Mouse (Mus musculus) gastrocnemius, postnatal 4 days (tissue): Measurements from ENCODE around the gene Akr1a1. TPM values are rescaled to one million over a fixed set of nuclear protein-coding genes. Genes with fewer than 3 reads are reported as not detected.

Experiments used
- DNase-seq, 2 experiments: peaks; one replicate each; pipeline ENCODE4 v3.0.0; 2021 to 2022; ENCODE audit warnings: low spot score in 2 of 2, mixed read lengths in 2 of 2
- total RNA-seq, 2 experiments: library from RNA; stranded (reverse); gene quantifications; 2 replicates each; pipeline ENCODE4 v1.2.3; 2021

Gene Akr1a1
- total RNA-seq, 2 experiments from 2014 or later: 452 to 457 TPM

DNA sequence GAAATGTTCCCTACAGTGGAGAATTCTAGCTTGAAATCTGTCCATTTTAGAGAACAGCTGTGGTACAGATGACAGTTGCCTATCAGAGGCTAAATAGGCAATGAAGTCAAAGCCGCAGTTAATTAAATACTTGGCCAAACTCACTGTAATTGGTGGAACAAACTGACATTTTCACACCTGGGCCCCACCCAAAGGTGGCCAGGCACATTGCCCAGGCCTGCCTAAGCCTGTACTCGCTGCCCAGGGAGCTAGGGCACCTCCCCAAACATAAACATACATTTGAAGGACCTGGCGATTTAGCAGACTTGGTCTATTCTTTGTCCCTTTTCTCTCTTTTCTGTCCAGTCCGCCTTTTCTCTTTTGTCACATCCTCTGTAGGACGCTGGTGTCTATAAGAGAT is 55.1 kb downstream of the Akr1a1 start, which contains the start of gene Ccdc17:
Gene Ccdc17 (plus strand): TSS at position 276 of the 400 bp plus-strand sequence.
- DNase-seq: no peak

DNA sequence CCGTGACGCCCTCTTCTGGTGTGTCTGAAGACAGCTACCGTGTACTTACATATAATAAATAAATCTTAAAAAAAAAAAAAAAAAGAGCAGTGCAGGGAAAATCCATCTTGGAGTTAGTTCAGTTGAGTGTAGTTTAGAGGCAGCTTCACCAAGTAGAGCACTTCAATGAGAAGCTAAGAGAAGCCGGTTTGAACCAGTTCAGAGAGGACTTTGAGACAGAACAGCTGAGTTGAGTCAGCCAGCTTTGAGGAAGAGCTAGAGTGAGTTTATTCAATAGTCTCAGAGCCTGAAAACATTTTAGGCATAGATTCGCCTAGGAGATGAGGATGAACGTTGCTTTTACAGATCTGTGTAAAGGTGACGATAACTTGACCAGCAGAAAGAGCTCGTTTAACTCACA is 55.7 kb downstream of the Akr1a1 start:
- DNase-seq: no peak

Other genes starting within 250 kb of the Akr1a1 start
- 10 to 100 TPM; 72.7 to 80.9 TPM for gene Mast2, start 187.5 kb downstream of the Akr1a1 start, total RNA-seq
- 10 to 100 TPM; 14.5 to 18.4 TPM for gene Ipp, start 144.1 kb downstream of the Akr1a1 start, total RNA-seq
- 10 to 100 TPM; 12.1 to 15.0 TPM for gene Tmem69, start 95.7 kb downstream of the Akr1a1 start, total RNA-seq
- 10 to 100 TPM; 37.9 to 47.8 TPM for gene Gpbp1l1, start 94.0 kb downstream of the Akr1a1 start, total RNA-seq
- gene Ccdc17, start 55.0 kb downstream of the Akr1a1 start, total RNA-seq: 1 to 10 TPM; 4.1 to 4.6 TPM
- 10 to 100 TPM; 43.8 to 55.2 TPM for gene Nasp, start 23.7 kb downstream of the Akr1a1 start, total RNA-seq
- 100 to 1,000 TPM; 246 to 251 TPM for gene Prdx1, start 33.9 kb upstream of the Akr1a1 start, total RNA-seq
- gene Mmachc, start 56.7 kb upstream of the Akr1a1 start, total RNA-seq: 10 to 100 TPM; 18.2 to 20.5 TPM
- 1 to 10 TPM; 6.6 to 7.5 TPM for gene Ccdc163, start 56.8 kb upstream of the Akr1a1 start, total RNA-seq
- 1 to 10 TPM; 3.8 to 4.0 TPM for gene Tesk2, start 69.3 kb upstream of the Akr1a1 start, total RNA-seq
- gene Toe1, start 156.0 kb upstream of the Akr1a1 start, total RNA-seq: 10 to 100 TPM; 15.2 to 15.9 TPM
- gene Mutyh, start 156.0 kb upstream of the Akr1a1 start, total RNA-seq: 1 to 10 TPM; 3.9 to 5.5 TPM
- gene Hpdl, start 170.0 kb upstream of the Akr1a1 start, total RNA-seq: 1 to 10 TPM in 1 of 2 experiments, under 1 TPM in 1; 0.57 to 1.1 TPM
- under 1 TPM; 0.34 to 0.41 TPM for gene Zswim5, start 225.7 kb upstream of the Akr1a1 start, total RNA-seq